Mouse (Mus musculus): ENCODE results near the gene Kcnj12.

DNA sequence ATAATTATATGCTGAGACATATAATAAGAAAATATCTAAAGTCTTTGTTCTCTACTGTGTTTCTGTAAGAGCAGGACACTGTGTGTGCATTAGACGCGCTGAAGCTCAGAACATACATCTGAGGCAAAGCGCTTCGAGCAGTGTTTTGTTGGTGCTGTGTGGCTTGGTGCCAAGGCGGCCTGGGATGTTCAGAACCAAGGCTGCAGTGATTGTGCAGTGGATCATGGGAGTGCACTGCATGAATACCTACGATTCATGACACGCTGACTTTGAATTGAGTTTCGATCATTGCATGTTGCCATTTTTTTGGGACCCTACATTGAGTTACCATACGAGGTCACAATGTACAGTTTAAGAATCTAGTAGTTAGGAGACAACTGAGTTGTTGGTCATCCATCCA is 14.3 kb downstream of the Kcnj12 start:
- no peak for TF ChIP-seq MEF2A (IDR thresholded peaks at IDR 0.05; ENCODE audit: borderline replicate concordance, low read depth, low read length)
- no peak for TF ChIP-seq CTCF (conservative IDR thresholded peaks at IDR 0.05 in 1 of 2, IDR thresholded peaks at IDR 0.05 in 1 of 2; ENCODE audit: low read depth in 2 of 2, low read length in 2 of 2)
- no peak for TF ChIP-seq JUND (conservative IDR thresholded peaks at IDR 0.05; ENCODE audit: low read depth, low read length)
- no peak for TF ChIP-seq POLR2A (IDR thresholded peaks at IDR 0.05; ENCODE audit: low read depth, low read length)
- TF ChIP-seq ZKSCAN1 (IDR thresholded peaks at IDR 0.05; ENCODE audit: borderline replicate concordance, low read depth, low read length): no peak
- TF ChIP-seq E2F4 (IDR thresholded peaks at IDR 0.05; ENCODE audit: insufficient replicate concordance, low read depth, low read length): no peak
